Mouse (Mus musculus) small intestine, adult 2 months (tissue): Measurements from ENCODE around the gene Olfr1440.

ENCODE experiments used
- CTCF ChIP-seq: fragments of 200-500 bp; IDR thresholded peaks from 2 replicates; pipeline ENCODE4 v1.5.1; 2012; ENCODE audit warnings: low read depth, mild to moderate bottlenecking, control low read depth, inconsistent platforms, low read length, moderate library complexity, mixed read lengths; ENCODE audit not compliant: insufficient replicate concordance, insufficient read length; ENCODE audit errors: extremely low read depth
- POLR2A ChIP-seq: fragments of 200-500 bp; IDR thresholded peaks from 2 replicates; pipeline ENCODE4 v1.6.1; 2012; ENCODE audit warnings: low read depth, mild to moderate bottlenecking, control low read depth, inconsistent platforms, low read length, moderate library complexity

GRCm38 (mm10) chr19:12413737-12414136 lies 26.7 kb downstream of the Olfr1440 start:
- TF ChIP-seq CTCF: no peak
- no peak for TF ChIP-seq POLR2A
